ENCODE assay signal across 24 mouse cellular contexts in the genomic region with DNA sequence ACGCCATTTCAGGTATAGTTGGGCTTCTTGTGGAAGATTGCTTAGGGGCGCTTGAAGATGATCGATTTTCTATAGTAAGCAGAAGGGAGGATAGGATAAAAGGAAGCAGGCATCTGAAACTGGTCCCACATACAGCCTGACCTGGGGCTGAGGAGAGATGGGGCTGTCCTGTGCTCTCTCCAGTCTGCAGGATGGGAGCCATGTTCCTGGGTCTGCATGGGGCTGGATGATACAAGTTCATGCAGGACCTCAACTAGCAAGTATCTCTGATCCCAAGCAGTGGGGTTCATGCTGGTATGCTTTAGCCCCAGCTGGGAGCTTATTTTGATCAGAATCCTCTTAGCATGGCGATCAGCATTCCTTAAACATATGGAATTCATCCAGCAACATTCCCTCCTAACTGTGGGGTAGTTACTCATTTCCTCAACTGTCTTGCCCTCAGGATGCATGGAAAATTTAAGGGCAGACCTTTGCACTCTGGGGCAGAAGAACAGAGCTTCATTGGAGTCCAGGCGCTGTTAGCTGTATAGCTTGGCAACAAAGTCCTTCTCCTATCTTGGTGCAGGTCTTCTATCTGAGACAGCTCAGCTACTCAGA.
A peak's percentile ranks its signal among the peaks of the same experiment; 100 is the strongest.
DNase-seq lines count a peak whose midpoint lies in the region; ATAC-seq lines count a peak whose summit lies in the region.
"Had no signal": no experiment of that assay in that cellular context is flagged by ENCODE, and none has a peak within 500 bp of the region (broad histone marks: within the 10 kb centered on the region; RNA-seq: fewer than 3 reads in every experiment).

No protein-coding gene starts in this region.

- no peak overlapping the region for H3K9ac ChIP-seq in kidney, embryonic 16.5 days (replicated peaks; ENCODE audit: low read length)
- H3K9ac ChIP-seq in limb, embryonic 11.5 days (ENCODE audit: low read length), result no peak overlapping the region; the same call in 1 of the 2 replicates
- H3K9ac ChIP-seq: forebrain, embryonic 15.5 days; heart, embryonic 12.5 days; hindbrain, embryonic 14.5 days; liver, postnatal 0 days; midbrain, embryonic 15.5 days had no signal

- no peaks in the 10 kb centered on the region for H3K9me3 ChIP-seq in kidney, embryonic 16.5 days (ENCODE audit: low read length)
- no peaks in the 10 kb centered on the region for H3K9me3 ChIP-seq in limb, embryonic 11.5 days (ENCODE audit: control insufficient read depth, low read length)
- H3K9me3 ChIP-seq: forebrain, embryonic 15.5 days; heart, embryonic 12.5 days; midbrain, embryonic 15.5 days had no signal

- H3K4me1 ChIP-seq in kidney, embryonic 16.5 days (ENCODE audit: insufficient read depth, low read length), result peaks cover 31% of the 10 kb centered on the region
- peaks cover 26% of the 10 kb centered on the region for H3K4me1 ChIP-seq in limb, embryonic 11.5 days (ENCODE audit: control insufficient read depth, insufficient read depth, low read length)
- H3K4me1 ChIP-seq: heart, embryonic 12.5 days; midbrain, embryonic 15.5 days had no signal

- DNase-seq in kidney, adult 11 months, result no peak
- DNase-seq in NIH3T3 (ENCODE audit: low read depth), result peak; percentile 44
- peak; percentile 51 for DNase-seq in embryo, embryonic 9.5 days (ENCODE audit: extremely low spot score)
- DNase-seq in limb, embryonic 11.5 days (ENCODE audit: low spot score), result no peak
- DNase-seq in left cerebral cortex, postnatal 10 days (ENCODE audit: extremely low spot score in 1 of 2, low spot score in 2 of 2), result no peak
- DNase-seq in frontal cortex, postnatal 36 days (ENCODE audit: low spot score in 2 of 2), result no peak
- DNase-seq: adrenal gland, adult 8-10 months; cerebellum, adult 9-11 months; gastrocnemius, adult 2 months; heart, postnatal 14 days; layer of hippocampus, postnatal 36 days; liver, postnatal 0 days; lung, postnatal 10 days; right cerebral cortex, adult 18-20 months had no signal

- H3K4me2 ChIP-seq in kidney, embryonic 16.5 days (replicated peaks; ENCODE audit: low read depth, low read length), result peak overlapping the region; percentile 5
- peak overlapping the region; percentile 16 for H3K4me2 ChIP-seq in limb, embryonic 11.5 days (ENCODE audit: low read depth, severe bottlenecking)
- H3K4me2 ChIP-seq: forebrain, embryonic 15.5 days; heart, embryonic 12.5 days; hindbrain, embryonic 14.5 days; midbrain, embryonic 15.5 days had no signal

- no peaks in the 10 kb centered on the region for H3K27me3 ChIP-seq in kidney, embryonic 16.5 days (ENCODE audit: insufficient read depth, low read length)
- H3K27me3 ChIP-seq in limb, embryonic 11.5 days (ENCODE audit: control insufficient read depth, insufficient read depth, low read length), result no peaks in the 10 kb centered on the region
- H3K27me3 ChIP-seq: forebrain, embryonic 15.5 days; midbrain, embryonic 15.5 days had no signal

- 33% methylated on average over 5 of the region's 5 CpGs for WGBS in kidney, embryonic 16.5 days
- WGBS in limb, embryonic 11.5 days, result 38% methylated on average over 5 of the region's 5 CpGs

- ATAC-seq in kidney, embryonic 16.5 days (ENCODE audit: low FRiP score, low TSS enrichment), result peak; percentile 50; the same call in 1 of the 2 replicates
- ATAC-seq in limb, embryonic 11.5 days (ENCODE audit: insufficient number of reproducible peaks, low FRiP score, low TSS enrichment, low read depth), result no peak
- ATAC-seq in frontal cortex, adult (ENCODE audit: low TSS enrichment), result no peak
- ATAC-seq: forebrain, embryonic 15.5 days; intestine, postnatal 0 days; liver, postnatal 0 days; midbrain, embryonic 15.5 days had no signal

- intact Hi-C loops in left cerebral cortex, postnatal 10 days (cut with DNase I), result no loop called here

- peak overlapping the region; percentile 10; the same call in 1 of the 2 replicates for H3K4me3 ChIP-seq in kidney, embryonic 16.5 days (ENCODE audit: low read length)
- no peak overlapping the region for H3K4me3 ChIP-seq in limb, embryonic 11.5 days (ENCODE audit: low read depth, low read length)
- H3K4me3 ChIP-seq: erythroblast, embryonic 14.5 days; forebrain, embryonic 15.5 days; gastrocnemius, adult 2 months; heart, embryonic 12.5 days; midbrain, embryonic 15.5 days; myocyte had no signal

- no peaks in the 10 kb centered on the region for H3K36me3 ChIP-seq in kidney, embryonic 16.5 days (ENCODE audit: insufficient read depth, low read length)
- no peaks in the 10 kb centered on the region for H3K36me3 ChIP-seq in limb, embryonic 11.5 days (ENCODE audit: control insufficient read depth, insufficient read depth, low read length)
- H3K36me3 ChIP-seq: forebrain, embryonic 15.5 days; heart, embryonic 12.5 days; midbrain, embryonic 15.5 days had no signal

- H3K27ac ChIP-seq in kidney, embryonic 16.5 days (ENCODE audit: low read length), result peak overlapping the region; percentile 58
- 0 out of 2 replicates have a peak overlapping the region, but pooled peaks have one; percentile 38 for H3K27ac ChIP-seq in limb, embryonic 11.5 days (replicated peaks; ENCODE audit: low read depth, low read length)
- H3K27ac ChIP-seq: forebrain, embryonic 15.5 days; gastrocnemius, adult 2 months; hindbrain, embryonic 14.5 days; midbrain, embryonic 15.5 days; stomach, postnatal 0 days had no signal

Comparison
In these comparisons a context has a peak if more than half of its experiments do, and no peak if none do; other contexts are left out.
1. DNase-seq: peak in NIH3T3 (single experiment) and embryo, embryonic 9.5 days (single experiment); none in kidney, adult 11 months (single experiment), limb, embryonic 11.5 days (single experiment), left cerebral cortex, postnatal 10 days (0 of 2) and frontal cortex, postnatal 36 days (0 of 2).